Mouse (Mus musculus): ENCODE results near the gene Rbm24. TPM values are rescaled to one million over a fixed set of nuclear protein-coding genes. Genes with fewer than 3 reads are reported as not detected.

The Rbm24 gene
- total RNA-seq, 4 experiments from 2014 or later, result 6.7 to 10.8 (median 9.0) TPM

DNA sequence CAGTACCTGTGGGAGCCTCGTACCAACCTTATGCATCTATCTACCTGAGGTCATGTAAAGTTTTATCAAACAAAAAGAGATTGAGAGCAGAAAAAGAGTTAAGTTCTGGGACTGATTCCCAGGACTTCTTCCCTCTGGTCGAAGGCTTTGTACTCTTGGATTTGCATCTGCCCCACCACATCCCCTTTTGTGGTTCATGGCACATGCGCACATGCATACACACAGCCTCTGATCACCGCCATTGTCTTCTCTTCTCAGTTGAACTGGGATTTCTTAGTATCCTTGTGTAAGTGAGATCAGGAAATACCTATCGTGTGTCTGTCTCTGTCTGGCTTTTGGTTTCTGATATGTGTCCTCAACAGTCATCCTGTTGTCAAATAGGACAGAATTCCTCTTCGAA, 20.7 kb downstream of the Rbm24 start:
- DNase-seq, result no peak

DNA sequence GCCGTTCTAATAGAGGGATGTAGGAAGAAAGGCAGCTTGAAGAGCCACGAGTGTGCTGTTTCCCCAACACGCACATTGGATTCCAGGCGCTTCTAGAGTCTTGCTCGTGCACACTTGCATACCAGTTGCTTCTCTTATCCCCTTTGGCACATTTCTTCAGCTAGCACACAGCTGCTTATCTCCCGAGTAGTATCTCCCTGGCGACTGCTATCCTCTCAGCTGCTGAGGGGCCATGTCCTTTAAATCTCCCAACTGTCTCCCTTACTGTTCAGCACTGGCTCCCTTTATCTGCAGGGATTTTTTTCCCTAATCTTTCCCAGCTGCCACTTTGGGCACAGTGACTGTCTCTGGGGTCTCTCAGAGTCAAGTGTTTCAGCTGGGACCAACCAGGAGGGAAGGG, 25.8 kb downstream of the Rbm24 start:
- DNase-seq, result no peak

DNA sequence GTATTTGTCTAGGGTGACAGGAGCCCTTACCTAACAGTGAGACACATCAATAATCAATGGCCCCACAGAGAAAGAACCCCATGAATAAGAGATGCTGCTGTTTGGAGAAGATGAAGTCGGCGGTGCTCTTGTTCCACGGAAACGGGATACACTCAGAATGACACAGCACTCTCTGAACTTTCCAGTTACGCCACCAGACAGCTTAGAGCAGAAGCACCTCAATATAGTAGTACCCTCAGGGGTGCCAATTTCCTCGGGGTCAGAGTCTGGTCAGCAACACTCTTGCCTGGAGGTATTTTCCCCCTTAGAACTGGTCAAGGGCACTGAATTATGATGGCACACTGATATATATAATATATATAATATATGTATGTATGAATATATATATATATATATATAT, 27.8 kb downstream of the Rbm24 start:
- DNase-seq, result no peak

DNA sequence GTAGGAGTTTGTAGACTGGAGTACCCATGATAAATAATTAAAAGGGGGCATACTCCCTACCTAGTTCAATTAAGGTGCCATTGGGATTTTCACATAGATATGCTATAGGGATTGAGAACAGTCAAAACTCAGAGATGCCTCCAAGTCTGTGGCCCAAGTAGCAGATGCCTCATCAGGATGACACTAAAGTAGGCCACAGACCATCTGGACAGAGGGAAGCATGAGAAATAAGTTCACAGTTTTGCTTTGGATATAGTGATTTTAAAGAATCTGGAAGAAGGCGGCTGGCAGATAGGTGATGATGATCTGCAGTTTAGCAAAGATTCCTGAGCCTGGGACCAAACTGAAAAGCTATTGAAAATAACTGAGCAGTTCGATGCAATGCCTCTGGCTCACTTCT, 30.0 kb downstream of the Rbm24 start:
- no peak for DNase-seq

DNA sequence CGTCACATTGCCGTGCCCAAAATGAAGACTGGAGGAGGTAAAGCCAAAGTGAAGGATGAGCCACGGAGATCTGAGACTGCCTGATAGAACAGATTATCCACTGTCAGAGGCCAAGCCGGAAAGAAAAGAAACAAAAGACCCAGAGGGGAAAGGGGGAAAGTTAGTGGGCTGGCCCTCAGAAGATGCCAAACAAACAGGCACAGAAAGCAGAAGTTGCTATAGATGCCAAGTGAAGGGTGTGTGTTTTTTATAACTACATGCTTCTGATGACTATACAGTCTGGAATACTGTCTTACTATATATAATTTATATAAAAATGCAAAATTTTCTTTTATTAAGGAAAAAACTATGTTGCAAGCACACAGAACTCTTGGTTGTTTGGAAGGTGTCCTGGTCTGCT, 31.7 kb downstream of the Rbm24 start:
- no peak for DNase-seq

DNA sequence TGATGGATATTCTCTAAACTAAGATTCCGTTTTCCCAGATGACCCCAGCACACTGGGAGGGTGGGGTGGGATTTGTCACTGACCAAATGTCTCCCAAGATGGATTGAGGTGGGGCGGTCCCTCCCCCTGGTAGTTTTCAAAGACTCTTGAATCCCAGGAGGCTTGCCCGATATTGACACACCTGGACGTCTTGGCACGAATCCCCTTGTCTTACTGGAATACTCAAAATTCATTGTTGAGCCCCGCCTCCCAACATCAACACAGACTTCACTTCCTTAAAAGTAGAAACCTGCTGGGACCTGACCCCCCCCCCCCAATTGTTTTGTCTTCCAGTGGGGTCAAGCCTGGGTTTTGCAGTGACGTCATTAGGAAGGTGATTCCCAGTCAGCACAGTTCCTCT, 32.4 kb downstream of the Rbm24 start:
- DNase-seq, result no peak

DNA sequence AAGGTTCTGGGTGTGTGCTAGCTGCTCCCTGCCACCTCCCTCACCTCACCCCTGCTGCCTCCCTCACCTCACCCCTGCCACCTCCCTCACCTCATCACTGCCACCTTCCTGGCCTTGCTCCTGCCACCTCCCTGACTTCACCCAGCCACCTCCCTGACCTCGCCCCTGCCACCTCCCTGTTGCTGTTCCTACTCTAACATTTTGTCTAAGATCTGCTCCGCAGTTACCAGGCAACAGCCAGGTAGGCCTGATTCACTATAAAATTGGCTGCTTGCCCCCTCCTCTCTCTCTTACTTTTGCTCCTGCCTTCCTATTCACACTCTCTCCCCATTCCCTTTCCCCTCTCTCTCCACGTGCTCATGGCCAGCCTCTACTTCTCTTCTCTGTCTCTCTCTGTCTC, 33.3 kb downstream of the Rbm24 start:
- no peak for DNase-seq

DNA sequence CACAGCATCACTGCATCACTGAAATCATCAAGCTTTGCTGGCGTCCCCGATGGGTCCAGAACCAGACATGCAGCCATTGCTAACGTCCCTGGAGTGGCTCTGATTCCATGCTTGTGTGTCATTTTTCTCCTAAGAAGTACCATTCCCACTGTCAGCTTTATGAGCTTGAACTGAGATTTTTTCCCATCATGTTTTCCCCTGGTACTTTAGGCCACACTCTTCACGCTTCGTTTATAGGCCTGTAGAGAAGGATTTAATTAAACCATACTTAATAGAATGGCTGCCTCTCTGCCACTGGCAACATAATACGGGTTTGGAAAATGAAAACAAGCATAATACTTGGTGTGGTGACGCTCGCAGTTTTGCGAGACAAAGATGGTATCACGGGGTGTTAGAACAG, 41.3 kb downstream of the Rbm24 start:
- no peak for DNase-seq

DNA sequence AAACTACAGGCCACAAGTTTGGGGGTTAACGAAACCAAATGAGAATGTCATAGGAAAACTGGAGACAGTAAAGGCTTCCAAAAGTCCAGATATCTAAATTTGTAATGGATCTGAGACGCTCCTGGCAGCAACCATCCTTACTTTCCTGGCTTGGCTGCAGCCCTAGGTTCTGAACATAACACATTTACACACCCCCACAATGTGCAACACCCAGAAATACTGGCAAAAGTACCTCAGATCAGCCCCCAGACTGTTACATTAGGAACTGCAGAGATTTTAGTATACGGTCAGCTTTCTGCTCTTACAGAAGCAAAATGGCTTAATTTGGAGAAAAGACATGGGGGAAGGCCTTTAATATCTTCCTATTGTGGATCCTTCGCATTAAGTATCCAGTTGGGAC, 44.0 kb downstream of the Rbm24 start:
- DNase-seq, result no peak

DNA sequence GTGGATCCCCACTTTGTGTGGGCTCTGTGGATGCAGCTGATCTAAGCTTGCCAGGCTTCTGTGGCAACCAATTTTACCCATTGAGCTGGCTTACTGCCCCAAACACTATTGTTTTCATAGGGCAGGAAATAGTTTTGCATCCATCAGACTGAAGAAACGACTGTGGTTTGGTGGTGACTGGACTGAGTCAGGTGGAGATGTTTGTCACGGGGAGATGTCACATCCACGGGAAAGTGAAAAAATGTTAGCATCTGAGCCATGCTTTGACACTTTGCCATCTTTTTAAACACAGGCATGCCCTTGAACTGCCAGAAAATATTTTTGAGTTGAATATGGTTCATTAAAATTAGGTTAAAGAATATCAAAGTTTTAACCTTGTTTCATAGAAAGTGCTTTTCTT, 45.5 kb downstream of the Rbm24 start:
- no peak for DNase-seq

DNA sequence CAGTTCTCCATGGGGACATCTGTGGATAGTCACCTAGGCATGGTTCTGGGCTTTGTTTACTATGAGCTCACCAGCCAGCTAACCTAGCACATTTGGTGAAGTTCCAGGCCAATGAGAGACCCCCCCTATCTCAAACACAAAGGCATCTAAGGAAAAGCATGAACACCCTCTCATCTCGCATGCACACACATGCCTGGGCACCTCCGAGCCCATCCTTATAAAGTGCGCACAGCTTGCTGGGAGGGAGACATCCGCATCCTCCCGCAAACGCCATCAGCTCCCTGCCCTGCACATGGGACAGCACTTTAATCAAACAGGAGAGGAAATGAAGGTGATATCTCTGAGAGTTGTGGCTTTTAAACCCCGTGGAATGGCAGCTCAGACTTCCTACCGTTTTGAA, 50.0 kb downstream of the Rbm24 start:
- DNase-seq, result no peak

DNA sequence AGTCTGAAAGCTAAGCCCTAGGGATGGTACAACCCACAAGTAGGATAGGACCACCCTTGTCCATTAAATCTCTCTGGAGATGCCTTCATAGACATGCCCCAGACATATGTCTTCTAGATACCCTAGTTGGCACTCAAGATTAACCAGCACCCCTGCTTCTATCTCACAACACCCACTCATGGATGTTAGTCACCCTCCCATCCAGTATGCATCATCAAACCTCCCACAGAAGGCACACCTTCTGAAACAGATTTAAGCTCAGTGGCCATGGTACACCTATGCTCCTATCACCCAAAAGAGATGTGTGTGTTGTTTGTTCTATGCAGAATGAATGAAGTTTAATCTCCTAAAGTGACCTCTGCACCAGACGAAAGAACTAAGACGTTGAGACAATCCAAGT, 51.3 kb downstream of the Rbm24 start:
- DNase-seq, result no peak

Other genes starting within 250 kb of the Rbm24 start
- gene Stmnd1, start 144.7 kb upstream of the Rbm24 start, total RNA-seq (2022), result under 1 TPM in 1 of 4 experiments, not detected in 3; 0.25 TPM
- gene Cap2, start 83.4 kb downstream of the Rbm24 start, total RNA-seq (2022), result 1 to 10 TPM; 3.9 to 6.2 (median 4.7) TPM

Measured in adrenal gland, adult 8-10 months (tissue).